Mouse (Mus musculus) right cerebral cortex, postnatal 10 days (tissue): ENCODE data around the gene Itpkb.
A peak's percentile ranks its signal among the peaks of the same experiment; 100 is the strongest.

Source experiments
- DNase-seq, 2 experiments: peaks; one replicate each; pipeline ENCODE4 v3.0.0; 2021; ENCODE audit warnings: low spot score in 2 of 2

Gene Itpkb

DNA sequence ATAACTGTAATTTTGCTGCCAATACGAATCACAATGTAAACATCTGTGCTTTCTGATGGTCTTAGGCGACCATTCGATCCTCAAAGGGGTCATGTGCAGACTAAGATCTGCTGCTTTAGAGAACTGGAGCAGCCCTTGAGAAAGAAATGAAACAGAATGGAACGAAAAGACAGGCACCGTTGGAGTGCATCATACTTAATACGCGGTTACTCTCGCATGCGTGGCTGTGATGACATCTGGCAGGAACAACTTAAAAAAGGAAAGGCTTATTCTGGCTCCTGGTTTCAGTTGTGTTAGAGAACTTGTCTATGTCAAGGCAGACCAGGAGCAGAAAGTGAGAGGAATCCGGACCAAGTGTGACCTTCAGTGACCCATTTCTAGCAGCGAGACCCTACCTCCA, 15.6 kb upstream of the Itpkb start:
- no peak for DNase-seq

DNA sequence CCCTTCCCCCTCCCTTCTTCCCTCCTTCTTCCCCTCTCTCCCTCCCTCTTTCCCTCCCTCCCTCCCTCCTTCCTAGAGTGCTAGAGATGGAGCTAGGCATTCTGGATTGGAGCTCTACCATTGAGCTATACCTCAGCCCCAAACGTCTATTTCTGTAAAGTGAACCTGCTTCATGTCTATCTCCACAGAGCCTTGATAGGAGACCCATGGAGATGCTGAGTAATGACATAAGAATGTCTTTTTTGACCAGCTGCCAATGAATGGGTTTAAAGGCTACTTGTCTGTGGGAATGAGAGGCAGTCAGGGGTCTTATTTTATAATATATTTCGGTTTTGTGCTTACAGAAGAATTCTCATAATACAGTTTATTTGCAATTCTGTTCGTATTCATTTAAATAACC, 15.2 kb upstream of the Itpkb start:
- DNase-seq: no peak

DNA sequence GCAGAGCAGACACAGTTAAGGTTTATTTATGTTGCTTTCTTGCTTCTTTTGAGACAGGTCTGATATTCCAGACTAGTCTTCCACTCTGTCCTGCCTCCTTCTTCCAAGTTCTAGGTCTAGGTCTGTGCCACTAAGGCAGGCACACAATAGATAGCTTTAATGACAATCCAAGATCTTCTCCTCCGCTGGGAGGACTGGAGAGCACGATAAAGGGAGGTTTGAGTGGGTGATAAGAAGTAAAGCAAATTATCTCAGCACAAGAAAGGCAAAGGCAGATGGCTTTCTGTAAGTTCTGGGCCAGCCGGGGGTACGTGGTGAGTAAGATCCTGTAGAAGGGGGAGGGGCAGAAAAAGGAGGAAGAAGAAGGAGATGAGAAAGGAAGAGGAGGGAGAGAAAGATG, 12.8 kb upstream of the Itpkb start:
- no peak for DNase-seq

- no peak for DNase-seq
These were observed 11.9 kb upstream of the Itpkb start for GRCm38 (mm10) chr1:180318407-180318806.

GRCm38 (mm10) chr1:180319895-180320294, 10.4 kb upstream of the Itpkb start:
- DNase-seq: no peak

- DNase-seq: no peak
These were observed 7.4 kb upstream of the Itpkb start for GRCm38 (mm10) chr1:180322896-180323295.

- DNase-seq: no peak
These were observed 6.8 kb upstream of the Itpkb start for GRCm38 (mm10) chr1:180323491-180323890.

DNA sequence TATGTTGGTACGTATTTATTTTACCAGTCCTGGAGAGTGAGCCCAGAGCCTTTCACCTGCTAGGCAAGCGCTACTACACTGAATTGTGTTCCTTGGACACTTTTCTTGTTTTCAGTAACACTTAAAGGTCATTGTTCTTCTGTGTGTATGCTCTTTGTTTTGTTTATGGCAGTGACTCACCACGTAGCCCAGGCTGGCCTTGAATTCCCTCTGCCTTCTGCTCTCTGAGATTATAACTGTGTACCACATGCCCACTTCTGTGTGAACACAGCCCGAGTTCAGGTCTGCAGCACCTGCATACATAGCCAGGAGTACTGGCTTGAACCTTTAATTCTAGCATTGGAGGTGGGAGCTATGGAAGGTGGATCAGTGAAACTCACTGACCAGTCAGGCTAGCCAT, 6.0 kb upstream of the Itpkb start:
- DNase-seq: no peak

- no peak for DNase-seq
These were observed 1.3 kb upstream of the Itpkb start for GRCm38 (mm10) chr1:180328794-180329665.

DNA sequence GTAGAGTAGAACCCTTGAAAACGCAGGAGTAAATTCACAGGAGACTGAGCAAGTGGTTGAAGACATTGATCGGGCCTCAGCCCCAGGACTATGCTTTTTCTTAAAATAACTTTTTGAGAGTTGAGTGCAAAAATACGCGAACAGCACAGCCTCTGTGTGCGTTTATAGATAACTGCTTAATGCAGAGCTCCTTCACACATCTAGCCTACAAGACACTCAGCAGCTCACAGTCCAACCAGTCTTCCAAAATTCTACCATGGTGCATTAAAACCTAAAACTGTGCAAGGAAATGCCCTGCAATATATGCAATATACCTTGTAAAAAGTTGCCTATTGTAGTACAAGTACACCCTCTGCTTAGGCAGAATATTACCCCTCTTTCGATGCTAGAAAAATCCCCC, 579 bp upstream of the Itpkb start:
- no peak for DNase-seq

- DNase-seq: peak; percentile 41 to 44
These were observed 641 bp downstream of the Itpkb start for GRCm38 (mm10) chr1:180330707-180331545.

- peak in 1 of 2 experiments; percentile 36 for DNase-seq
These were observed 1.3 kb downstream of the Itpkb start for GRCm38 (mm10) chr1:180331546-180332075.

- DNase-seq: peak; percentile 66 to 67
These were observed 2.0 kb downstream of the Itpkb start for GRCm38 (mm10) chr1:180332076-180332927.

- DNase-seq: no peak
These were observed 2.7 kb downstream of the Itpkb start for GRCm38 (mm10) chr1:180332928-180333440.

DNA sequence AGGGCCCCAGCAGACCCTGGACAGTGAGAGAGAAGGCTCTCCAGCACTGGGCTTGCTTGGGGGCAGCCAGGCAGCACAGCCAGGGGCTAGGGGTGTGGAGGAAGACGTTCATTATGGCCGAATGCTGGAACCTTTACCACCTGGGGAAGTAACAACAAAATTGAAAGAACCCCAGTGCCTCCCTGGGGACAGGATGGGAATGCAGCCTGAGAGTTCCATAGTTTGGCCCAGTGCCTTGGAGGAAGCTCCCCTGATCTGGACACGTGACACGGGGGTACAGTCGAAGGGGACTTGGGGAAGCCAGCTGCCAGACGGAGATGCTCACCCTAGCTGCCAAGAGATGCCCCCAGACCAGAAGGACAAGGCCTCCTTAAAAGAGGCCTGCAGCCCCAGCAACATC, 3.3 kb downstream of the Itpkb start:
- no peak for DNase-seq

DNA sequence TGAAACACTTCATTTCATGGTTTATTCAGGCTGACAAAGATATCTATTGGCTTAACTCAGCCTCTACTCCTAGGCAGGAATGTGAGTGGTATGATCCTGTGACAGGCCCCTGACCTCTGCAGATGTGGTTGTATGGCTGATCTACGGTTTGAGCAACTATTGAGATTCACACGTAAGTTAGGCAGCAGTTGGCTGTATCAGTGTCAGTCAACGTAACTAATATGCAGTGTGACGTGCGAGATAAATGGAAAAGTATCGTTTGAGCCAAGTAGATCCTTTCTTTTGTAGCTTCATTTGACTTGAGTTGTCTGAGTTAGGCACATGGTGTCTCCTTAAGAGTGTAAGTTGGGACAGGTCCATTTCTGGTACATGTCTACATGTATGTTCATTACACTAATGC, 4.3 kb downstream of the Itpkb start:
- no peak for DNase-seq

- DNase-seq: no peak
These were observed 5.5 kb downstream of the Itpkb start for GRCm38 (mm10) chr1:180335513-180336375.

- no peak for DNase-seq
These were observed 8.1 kb downstream of the Itpkb start for GRCm38 (mm10) chr1:180338358-180338757.

DNA sequence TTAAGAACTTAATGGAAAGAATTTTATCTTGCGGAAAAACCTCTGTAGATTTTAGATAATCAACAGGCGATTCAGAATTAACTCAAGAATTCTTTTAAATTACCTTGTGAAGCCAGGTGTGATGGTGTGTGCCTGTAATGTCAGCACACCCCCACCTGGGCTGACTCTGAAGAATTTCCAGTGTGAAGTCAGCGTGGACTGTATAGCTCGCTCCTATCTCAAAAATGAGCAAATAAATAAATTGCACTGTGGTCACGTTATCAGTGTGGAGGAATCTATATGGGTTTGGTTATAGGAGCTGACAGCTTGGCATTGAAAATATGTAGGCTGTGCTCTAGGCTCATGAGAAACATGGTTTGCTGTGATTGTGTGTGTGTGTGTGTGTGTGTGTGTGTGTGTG, 8.9 kb downstream of the Itpkb start:
- no peak for DNase-seq

GRCm38 (mm10) chr1:180342944-180343343, 12.7 kb downstream of the Itpkb start:
- DNase-seq: no peak
